Mouse (Mus musculus) CH12F3 (cell line): ENCODE results near the gene Tmem247.

ENCODE experiments used
- in situ Hi-C: fragments of 300-500 bp; cut with MboI; formaldehyde crosslinking; loops from 2 replicates; pipeline ENCODE4 v1.14.3; 2020; ENCODE audit warnings: low sequenced_read_pairs

Gene Tmem247

DNA sequence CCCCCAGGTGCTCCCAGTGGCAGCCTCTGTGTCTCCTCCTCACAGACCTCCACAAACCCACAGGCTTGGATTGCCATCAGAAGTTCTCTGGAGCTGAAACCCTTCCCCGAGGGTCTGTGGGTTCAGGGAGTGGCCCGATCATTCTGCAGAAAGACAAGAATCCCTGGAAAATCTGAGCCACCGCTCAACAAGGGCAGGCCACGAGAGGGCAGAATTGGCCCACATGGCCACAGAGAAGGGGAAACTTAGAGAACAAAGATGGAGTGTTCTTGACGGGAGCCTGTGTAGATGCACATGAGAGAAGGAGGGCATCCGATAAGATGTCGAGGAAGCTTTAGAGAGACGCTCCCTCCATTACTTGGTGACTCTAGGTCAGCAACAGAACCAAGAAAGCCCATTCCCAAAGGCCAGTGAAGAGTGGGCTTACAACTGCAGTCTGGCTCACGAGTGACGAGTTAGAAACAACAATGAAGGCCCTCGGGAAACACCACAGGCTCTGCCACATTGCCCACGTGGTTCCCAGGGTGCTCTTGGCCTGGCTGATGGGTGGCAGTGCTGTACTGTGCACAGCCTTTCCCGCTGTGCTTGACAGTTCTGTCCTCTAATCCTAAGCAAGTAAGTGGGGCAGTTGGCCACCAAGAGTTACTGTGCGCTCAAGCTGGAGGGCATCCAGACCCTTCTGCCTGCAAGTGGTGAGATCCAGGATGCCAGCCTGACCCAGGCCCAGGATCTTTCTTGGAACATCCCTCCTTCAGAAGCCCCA is 7.2 kb upstream of the Tmem247 start:
- in situ Hi-C loops = loop anchor here (5.0 to 10.0 kb wide), 3 partner anchors 135 to 415 kb away; no protein-coding TSS in a partner anchor

DNA sequence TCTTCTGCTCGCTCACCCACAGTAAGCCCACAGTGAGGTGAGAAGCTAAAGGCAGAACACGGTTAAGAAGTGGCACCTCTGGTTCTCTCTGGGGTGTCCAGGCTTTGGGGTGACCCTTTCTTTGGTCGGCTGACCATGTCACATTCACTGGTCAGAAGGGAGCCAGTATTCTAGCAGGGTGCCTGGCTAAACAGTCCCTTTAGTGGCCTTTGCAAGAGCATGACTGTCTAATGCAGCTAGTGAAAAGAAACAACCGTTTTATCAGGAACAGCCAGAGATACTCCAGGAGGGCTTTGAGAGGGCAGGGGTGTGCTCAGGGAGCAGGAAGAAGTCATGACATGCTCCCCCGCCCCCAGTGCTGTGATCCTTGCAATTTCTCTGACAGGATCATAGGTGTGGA is 5.9 kb upstream of the Tmem247 start:
- in situ Hi-C loops = loop anchor here (10.0 kb wide), 1 partner anchor 134 kb away; no protein-coding TSS in a partner anchor

DNA sequence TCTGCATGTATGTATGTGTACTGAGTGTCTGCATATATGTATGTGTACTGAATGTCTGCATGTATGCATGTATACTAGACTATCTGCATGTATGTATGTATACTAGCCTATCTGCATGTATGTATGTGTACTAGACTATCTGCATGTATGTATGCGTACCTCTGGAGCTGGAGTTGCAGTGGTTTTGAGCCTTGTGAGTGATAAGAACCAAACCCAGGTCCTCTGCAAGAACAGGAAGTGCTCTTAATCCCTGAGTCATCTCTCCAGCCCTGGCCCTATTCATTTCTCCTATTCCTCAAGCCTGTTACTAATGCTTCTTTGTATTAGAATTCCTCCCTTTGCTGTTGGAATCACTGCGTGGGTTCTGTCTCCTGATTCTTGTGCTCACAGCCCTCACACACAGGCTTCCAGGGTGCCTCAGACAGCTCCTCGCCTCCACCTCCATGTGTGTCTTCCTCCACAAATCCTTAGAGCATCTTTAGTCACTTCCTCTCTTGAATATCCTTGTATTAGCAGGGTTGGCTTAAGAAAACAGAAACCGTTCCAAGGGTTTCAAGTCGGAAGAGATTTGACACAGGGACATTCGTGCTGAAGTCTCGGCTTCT is 4.0 kb upstream of the Tmem247 start:
- in situ Hi-C loops = loop anchor here (10.0 kb wide), 1 partner anchor 132 kb away; no protein-coding TSS in a partner anchor

DNA sequence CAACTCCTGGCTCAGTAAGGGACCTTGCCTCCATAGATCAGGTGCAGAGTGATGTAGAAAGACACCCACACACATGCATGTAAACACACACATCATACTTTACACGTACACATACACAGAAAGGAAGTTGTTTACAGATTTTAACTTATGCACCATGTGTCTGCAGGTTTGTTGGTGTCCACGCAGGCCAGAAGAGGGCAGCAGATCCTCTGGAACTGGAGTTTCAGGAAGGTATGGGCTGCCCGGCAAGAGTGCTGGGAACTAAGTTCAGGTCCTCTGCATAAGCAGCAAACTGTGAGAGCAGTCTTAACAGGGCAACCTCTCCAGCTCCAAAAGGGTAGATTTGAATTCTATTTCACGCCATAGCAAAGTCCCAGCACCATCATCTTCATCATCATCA is 1.6 kb upstream of the Tmem247 start:
- in situ Hi-C loops = loop anchor here (10.0 kb wide), 1 partner anchor 129 kb away; no protein-coding TSS in a partner anchor

DNA sequence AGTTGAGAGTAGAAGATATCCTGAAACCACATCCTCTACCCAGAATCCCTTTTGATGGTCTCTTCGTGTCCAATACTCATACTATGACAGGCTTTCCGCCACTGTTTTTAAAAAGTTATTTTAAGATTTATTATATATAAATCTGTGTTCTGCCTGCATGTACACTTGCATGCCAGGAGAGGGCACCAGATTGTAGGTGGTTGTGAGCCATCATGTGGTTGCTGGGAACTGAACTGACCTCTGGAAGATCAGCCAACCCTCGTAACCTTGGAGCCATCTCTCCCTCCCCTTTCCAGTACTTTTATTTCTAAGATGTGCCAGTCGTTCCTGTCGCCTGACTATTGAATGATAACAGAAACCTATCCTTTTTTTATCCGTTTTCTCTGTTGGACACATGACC is 1.6 kb downstream of the Tmem247 start:
- in situ Hi-C loops = loop anchor here (10.0 kb wide), 1 partner anchor 126 kb away; no protein-coding TSS in a partner anchor

GRCm38 (mm10) chr17:86919729-86920128 is 2.6 kb downstream of the Tmem247 start:
- in situ Hi-C loops = loop anchor here (10.0 kb wide), 1 partner anchor 125 kb away; no protein-coding TSS in a partner anchor

DNA sequence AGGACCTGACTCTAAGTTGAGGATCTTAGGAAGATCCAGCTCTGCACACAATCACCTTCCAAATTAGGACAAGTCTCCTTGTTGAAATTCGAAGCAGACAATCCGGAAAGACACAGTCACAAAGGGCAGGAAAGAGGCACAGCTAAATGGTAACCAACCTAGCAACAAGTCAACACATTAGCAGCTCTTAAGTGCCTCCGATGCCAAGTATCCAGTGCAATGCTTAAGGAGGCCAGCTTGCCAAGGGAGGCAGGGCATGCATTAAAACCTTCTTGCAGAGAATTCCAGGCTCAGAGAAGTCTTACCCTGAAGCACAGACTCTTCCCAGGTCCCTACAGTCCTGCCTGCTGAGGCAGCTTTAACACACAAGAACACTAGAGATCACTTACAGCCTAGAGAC is 7.5 kb downstream of the Tmem247 start:
- in situ Hi-C loops = no loop called here

DNA sequence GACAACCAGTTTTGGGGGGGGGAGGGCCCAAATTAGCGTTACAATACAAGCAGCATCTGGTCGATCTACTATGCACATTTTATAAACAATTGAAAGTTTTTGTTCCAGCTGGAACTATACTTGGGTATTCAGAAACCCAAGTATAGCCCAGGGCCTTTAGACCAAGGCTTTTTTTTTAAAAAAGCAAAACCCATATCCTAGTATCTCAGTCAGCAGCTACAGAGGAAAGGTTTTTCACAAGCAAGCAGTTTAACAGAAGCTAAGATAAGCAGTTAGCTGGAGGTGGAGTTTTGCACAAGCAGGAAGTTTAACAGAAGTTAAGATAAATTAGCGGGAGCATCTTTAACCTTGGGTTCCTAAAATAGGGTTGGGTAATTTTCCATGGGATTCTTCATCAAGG is 9.7 kb downstream of the Tmem247 start:
- in situ Hi-C loops = no loop called here

- in situ Hi-C loops = no loop called here
Measured at GRCm38 (mm10) chr17:86929355-86929754, 12.2 kb downstream of the Tmem247 start.

DNA sequence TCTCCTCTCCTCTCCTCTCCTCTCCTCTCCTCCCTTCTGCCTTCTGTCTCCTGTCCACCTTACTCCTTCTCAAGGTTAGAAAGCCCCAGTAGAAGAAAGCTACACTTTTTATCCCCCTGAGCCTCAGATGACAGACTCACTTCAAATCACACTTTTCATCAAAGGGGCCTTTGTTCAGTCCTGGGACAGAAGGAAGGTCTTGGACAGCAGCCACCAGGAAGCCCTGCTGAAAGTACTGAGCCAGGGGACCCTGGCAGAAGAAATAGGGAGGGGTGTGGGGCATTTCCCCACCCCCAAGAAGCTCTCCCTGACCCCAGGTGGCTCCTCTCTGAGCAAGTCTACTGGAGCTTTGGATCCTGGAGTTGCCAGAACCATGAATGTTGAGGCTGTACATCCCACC is 12.8 kb downstream of the Tmem247 start:
- in situ Hi-C loops = no loop called here

- in situ Hi-C loops = no loop called here
Measured at GRCm38 (mm10) chr17:86932896-86933295, 15.7 kb downstream of the Tmem247 start.

DNA sequence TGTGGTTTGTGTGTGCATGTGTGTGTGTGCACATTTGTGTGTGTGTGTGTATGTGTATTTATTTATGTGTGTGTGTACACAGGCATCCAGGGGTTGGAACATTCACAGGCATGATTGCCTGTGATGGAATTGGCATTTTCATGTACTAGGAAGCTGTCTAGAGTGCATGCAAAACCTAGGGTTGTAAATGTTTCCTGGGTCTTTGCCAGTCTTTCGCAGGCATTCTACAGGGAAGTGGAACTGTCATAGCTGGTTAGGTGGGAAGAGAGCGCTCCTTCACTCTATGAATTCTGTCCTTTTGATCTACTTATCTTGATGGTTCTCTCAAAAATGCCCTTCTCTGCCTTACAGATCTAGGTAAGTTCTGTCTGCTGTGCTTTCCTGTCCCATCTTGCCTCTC is 19.9 kb downstream of the Tmem247 start:
- in situ Hi-C loops = no loop called here

DNA sequence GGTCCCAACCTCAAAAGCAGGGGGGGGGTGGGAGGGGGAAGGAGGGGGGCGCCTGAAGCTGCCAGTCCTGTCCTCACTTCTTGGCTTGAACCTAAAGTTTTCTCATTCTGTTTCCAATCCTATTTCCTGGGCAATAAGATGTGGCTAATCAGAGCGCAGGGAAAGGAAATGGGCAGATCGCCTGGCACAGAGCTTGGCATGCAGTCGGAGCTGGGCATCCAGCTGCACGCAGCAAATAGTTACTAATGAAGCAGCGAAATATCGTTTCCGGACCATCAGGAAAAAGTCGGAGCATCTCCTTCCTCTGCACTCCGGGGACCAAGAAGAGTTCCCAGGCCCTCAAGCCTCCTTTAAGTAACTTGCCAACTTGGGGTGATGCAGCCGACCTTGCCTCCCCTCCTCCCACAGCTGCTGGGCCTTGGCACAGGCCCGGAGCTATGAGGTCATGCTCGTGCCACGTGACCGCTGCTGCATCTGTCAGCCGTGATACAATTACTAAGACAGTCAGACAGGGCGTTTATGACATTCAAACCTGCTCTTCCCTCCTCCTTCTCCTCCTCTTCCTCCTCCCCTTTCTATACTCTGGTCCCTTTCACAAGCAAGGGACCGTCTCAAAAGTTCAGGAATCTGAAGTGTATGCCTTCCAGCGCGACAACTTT is 20.5 kb downstream of the Tmem247 start:
- in situ Hi-C loops = no loop called here

- in situ Hi-C loops = no loop called here
Measured at GRCm38 (mm10) chr17:86938683-86939082, 21.5 kb downstream of the Tmem247 start.

DNA sequence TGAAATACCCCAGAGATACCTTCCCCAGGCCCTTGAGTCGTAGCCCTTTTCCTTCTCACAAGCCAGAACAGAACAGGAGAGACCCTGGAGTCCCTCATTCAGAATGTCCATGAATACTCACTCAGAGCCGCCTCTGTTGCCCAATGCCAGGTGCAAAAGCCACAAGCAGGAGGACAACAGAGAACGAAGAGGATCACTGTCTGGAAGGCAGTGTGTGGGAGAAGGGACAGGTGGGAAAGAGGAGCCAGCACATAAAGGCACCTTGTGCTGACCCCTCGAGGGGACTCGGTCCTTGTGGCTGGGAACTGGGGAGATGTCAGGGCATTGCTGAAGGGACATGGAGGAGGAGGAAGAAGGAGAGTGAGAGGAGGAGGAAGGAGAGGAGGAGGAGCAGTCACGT is 25.0 kb downstream of the Tmem247 start:
- in situ Hi-C loops = no loop called here

GRCm38 (mm10) chr17:86943158-86943557 is 26.0 kb downstream of the Tmem247 start:
- in situ Hi-C loops = no loop called here

DNA sequence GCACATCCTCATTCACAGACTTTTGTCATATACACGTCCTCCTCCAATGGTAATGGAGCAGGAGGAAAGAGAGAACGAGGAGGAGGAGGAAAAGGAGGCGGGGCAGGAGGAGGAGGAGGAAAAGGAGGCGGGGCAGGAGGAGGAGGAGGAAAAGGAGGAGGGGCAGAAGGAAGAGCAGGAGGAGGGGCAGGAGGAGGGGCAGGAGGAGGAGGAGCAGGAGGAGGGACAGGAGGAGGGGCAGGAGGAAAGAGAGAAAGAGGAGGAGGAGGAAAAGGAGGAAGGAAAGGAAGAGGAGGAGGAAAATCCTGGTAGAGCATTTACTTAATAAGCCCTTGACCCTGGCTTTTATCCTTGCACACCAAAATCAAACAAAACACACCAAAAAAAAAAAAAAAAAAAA is 28.9 kb downstream of the Tmem247 start:
- in situ Hi-C loops = no loop called here

- in situ Hi-C loops = no loop called here
Measured at GRCm38 (mm10) chr17:86947840-86948796, 31.0 kb downstream of the Tmem247 start, which contains the start of gene Atp6v1e2. Atp6v1e2 (minus strand) TSS chr17:86947897.

- in situ Hi-C loops = no loop called here
Measured at GRCm38 (mm10) chr17:86948801-86949200, 31.7 kb downstream of the Tmem247 start.

GRCm38 (mm10) chr17:86957239-86957638 is 40.1 kb downstream of the Tmem247 start:
- in situ Hi-C loops = no loop called here
